Mouse (Mus musculus) naive thymus-derived CD4-positive, alpha-beta T cell, adult 2 months (primary cell): ENCODE data around the gene Ranbp1.
"Not testable (repeated sequence)": the region's sequence is repeated elsewhere in the genome, so short reads cannot be mapped to it uniquely, and the experiment has no call there.

Source experiments
- DNase-seq: peaks from one replicate; pipeline ENCODE4 v3.0.0-alpha.2; 2011; ENCODE audit warnings: low read depth

The Ranbp1 gene

GRCm38 (mm10) chr16:18248433-18249363, at the start of gene Ranbp1, which contains the start of gene Trmt2a:
Ranbp1 (minus strand) TSS chr16:18248732.
Trmt2a (plus strand) TSS chr16:18248679.
- peak; percentile 98 for DNase-seq

GRCm38 (mm10) chr16:18289614-18290013, 41.1 kb upstream of the Ranbp1 start:
- not testable (repeated sequence) for DNase-seq

- DNase-seq, result peak; percentile 97
These were observed 40.6 kb upstream of the Ranbp1 start, which contains the start of gene Dgcr8 for GRCm38 (mm10) chr16:18289067-18289588. Dgcr8 (minus strand) TSS chr16:18289246.

- no peak for DNase-seq
These were observed 40.1 kb upstream of the Ranbp1 start for GRCm38 (mm10) chr16:18288581-18289061.

GRCm38 (mm10) chr16:18288166-18288565, 39.6 kb upstream of the Ranbp1 start:
- peak; percentile 28 for DNase-seq

GRCm38 (mm10) chr16:18275166-18275565, 26.6 kb upstream of the Ranbp1 start:
- no peak for DNase-seq

- peak; percentile 30 for DNase-seq
These were observed 19.6 kb upstream of the Ranbp1 start for GRCm38 (mm10) chr16:18268182-18268581.

- DNase-seq, result no peak
These were observed 16.5 kb upstream of the Ranbp1 start for GRCm38 (mm10) chr16:18265024-18265423.

GRCm38 (mm10) chr16:18258221-18258620, 9.7 kb upstream of the Ranbp1 start, which contains the start of gene Gm49776:
Gm49776 (minus strand) TSS chr16:18258321.
- DNase-seq, result no peak

GRCm38 (mm10) chr16:18253866-18254265, 5.3 kb upstream of the Ranbp1 start:
- no peak for DNase-seq

GRCm38 (mm10) chr16:18252736-18253135, 4.2 kb upstream of the Ranbp1 start:
- DNase-seq, result no peak

GRCm38 (mm10) chr16:18250828-18251790, 2.6 kb upstream of the Ranbp1 start:
- no peak for DNase-seq

GRCm38 (mm10) chr16:18250231-18250630, 1.7 kb upstream of the Ranbp1 start:
- no peak for DNase-seq

GRCm38 (mm10) chr16:18249364-18249967, 934 bp upstream of the Ranbp1 start:
- DNase-seq, result peak; percentile 57

GRCm38 (mm10) chr16:18247521-18248399, 772 bp downstream of the Ranbp1 start:
- no peak for DNase-seq

GRCm38 (mm10) chr16:18241581-18241980, 7.0 kb downstream of the Ranbp1 start:
- DNase-seq, result no peak

GRCm38 (mm10) chr16:18236676-18237501, 11.6 kb downstream of the Ranbp1 start:
- no peak for DNase-seq

- DNase-seq, result peak; percentile 45
These were observed 13.0 kb downstream of the Ranbp1 start for GRCm38 (mm10) chr16:18235389-18236065.
